Mouse (Mus musculus): Measurements from ENCODE around the gene Sh3bgrl.

GRCm38 (mm10) chrX:109228720-109229119, 133.6 kb downstream of the Sh3bgrl start:
- no peak for TF ChIP-seq CTCF (IDR thresholded peaks at IDR 0.05; ENCODE audit: low read depth)
- no peak for TF ChIP-seq EP300 (IDR thresholded peaks at IDR 0.05; ENCODE audit: low read depth)
